Mouse (Mus musculus) inflammation-experienced regulatory T-cells, adult 6 months (primary cell): Measurements from ENCODE around the gene Sass6. TPM values are rescaled to one million over a fixed set of nuclear protein-coding genes. Genes with fewer than 3 reads are reported as not detected.

Experiments used
- polyA plus RNA-seq, 3 experiments: library from polyadenylated mRNA; unstranded; fragments of 100-300 nt; shearing (Covaris generic); gene quantifications; one replicate each; pipeline ENCODE4 v1.2.1; 2017

The Sass6 gene
- polyA plus RNA-seq, 3 experiments from 2014 or later = 5.7 to 19.1 (median 12.1) TPM

Other genes starting within 250 kb of the Sass6 start
- gene Cdc14a, start 170.9 kb upstream of the Sass6 start, polyA plus RNA-seq = 10 to 100 TPM; 10.1 to 13.1 (median 12.5) TPM
- 10 to 100 TPM; 17.3 to 33.9 (median 19.5) TPM for gene Rtca, start 86.8 kb upstream of the Sass6 start, polyA plus RNA-seq
- gene Dbt, start 81.9 kb upstream of the Sass6 start, polyA plus RNA-seq = 10 to 100 TPM in 2 of 3 experiments, 1 to 10 TPM in 1; 10.0 to 15.1 (median 13.2) TPM
- 1 to 10 TPM in 1 of 3 experiments, under 1 TPM in 2; 0.58 to 1.0 (median 0.91) TPM for gene Lrrc39, start 32.0 kb upstream of the Sass6 start, polyA plus RNA-seq
- 10 to 100 TPM; 26.7 to 41.0 (median 33.8) TPM for gene Trmt13, start 19.6 kb downstream of the Sass6 start, polyA plus RNA-seq
- gene Mfsd14a, start 67.7 kb downstream of the Sass6 start, polyA plus RNA-seq = 10 to 100 TPM; 89.9 to 95.2 (median 94.7) TPM
- not detected for gene Gm43191, start 86.3 kb downstream of the Sass6 start, polyA plus RNA-seq
- gene Slc35a3, start 117.8 kb downstream of the Sass6 start, polyA plus RNA-seq = 1 to 10 TPM; 6.4 to 8.8 (median 7.6) TPM
- gene Agl, start 213.2 kb downstream of the Sass6 start, polyA plus RNA-seq = 1 to 10 TPM; 1.8 to 3.1 (median 1.8) TPM